12 mouse cellular contexts compared by ENCODE assay signal in genomic region chr3:38327286-38327685, GRCm38 (mm10).
"Had no signal": no experiment of that assay in that cellular context is flagged by ENCODE, and none has a peak within 500 bp of the region (broad histone marks: within the 10 kb centered on the region; RNA-seq: fewer than 3 reads in every experiment).

No protein-coding gene starts in this region.

- ATAC-seq: intestine, embryonic 16.5 days; lung, postnatal 0 days; midbrain, embryonic 13.5 days had no signal

- DNase-seq: kidney, adult 8-10 months; kidney, postnatal 36 days; layer of hippocampus, adult 9-11 months; layer of hippocampus, postnatal 36 days; lung, adult 2 months; lung, postnatal 36 days; spleen, adult 18-20 months; thymus, adult 2 months; thymus, postnatal 25 days had no signal
